Comparison of ENCODE assay signal across 9 mouse cellular contexts in genomic region chr2:170288196-170288595, GRCm38 (mm10).
DNase-seq lines count a peak whose midpoint lies in the region; ATAC-seq and TF ChIP-seq lines count a peak whose summit lies in the region.
"Had no signal": no experiment of that assay in that cellular context is flagged by ENCODE, and none has a peak within 500 bp of the region (broad histone marks: within the 10 kb centered on the region; RNA-seq: fewer than 3 reads in every experiment).

No protein-coding gene starts in this region.

- TF ChIP-seq POLR2A in heart, adult 2 months (IDR thresholded peaks at IDR 0.05; ENCODE audit: insufficient read depth, low read depth, low read length), result no peak

- H3K4me3 ChIP-seq in heart, embryonic 11.5 days (ENCODE audit: low read depth, low read length), result peak overlapping the region; percentile 43; the same call in 1 of the 2 replicates
- H3K4me3 ChIP-seq in heart, adult 2 months, result no peak overlapping the region
- H3K4me3 ChIP-seq in hindbrain, embryonic 15.5 days, result 0 out of 2 replicates have a peak overlapping the region, but pooled peaks have one; percentile 4
- peak overlapping the region; percentile 2; the same call in 1 of the 2 replicates for H3K4me3 ChIP-seq in midbrain, embryonic 16.5 days (ENCODE audit: low read depth, low read length)
- H3K4me3 ChIP-seq: myocyte had no signal

- WGBS in heart, embryonic 11.5 days (ENCODE audit: insufficient replicate concordance), result 16% methylated on average over 11 of the region's 11 CpGs
- WGBS in heart, adult 2 months, result 61% methylated on average over 11 of the region's 11 CpGs
- WGBS in hindbrain, embryonic 15.5 days, result 15% methylated on average over 10 of the region's 11 CpGs
- WGBS in midbrain, embryonic 16.5 days, result 5% methylated on average over 11 of the region's 11 CpGs

- H3K27ac ChIP-seq in heart, embryonic 11.5 days (ENCODE audit: low read depth, low read length), result no peak overlapping the region
- H3K27ac ChIP-seq in heart, adult 2 months, result no peak overlapping the region; the same call in 1 of the 2 replicates
- H3K27ac ChIP-seq in hindbrain, embryonic 15.5 days (replicated peaks), result peak overlapping the region; percentile 44
- H3K27ac ChIP-seq in midbrain, embryonic 16.5 days (ENCODE audit: low read length), result peak overlapping the region; percentile 54

- no peak for ATAC-seq in heart, embryonic 11.5 days (replicated peaks; ENCODE audit: insufficient number of reproducible peaks, low FRiP score, low TSS enrichment)
- ATAC-seq in hindbrain, embryonic 15.5 days (ENCODE audit: low FRiP score, low read depth), result no peak
- no peak for ATAC-seq in midbrain, embryonic 16.5 days

- H3K79me2 ChIP-seq in heart, adult 2 months (replicated peaks; ENCODE audit: control insufficient read depth, insufficient read depth, low read length), result no peaks in the 10 kb centered on the region

- TF ChIP-seq EP300 in heart, adult 2 months (IDR thresholded peaks at IDR 0.05; ENCODE audit: insufficient read depth, low read depth, low read length), result no peak

- peak overlapping the region; percentile 74 for H3K4me2 ChIP-seq in heart, embryonic 11.5 days
- H3K4me2 ChIP-seq in hindbrain, embryonic 15.5 days, result peak overlapping the region; percentile 65
- H3K4me2 ChIP-seq in midbrain, embryonic 16.5 days (ENCODE audit: low read length), result peak overlapping the region; percentile 84

- intact Hi-C loops in heart, adult 2 months (cut with DNase I), result loop anchor here (5.0 kb wide), 1 partner anchor 44 kb away; no protein-coding TSS in a partner anchor
- intact Hi-C loops in left cerebral cortex, postnatal 25 days (cut with DNase I), result no loop called here

- H3K9ac ChIP-seq in heart, embryonic 11.5 days (ENCODE audit: low read depth, low read length), result 0 out of 2 replicates have a peak overlapping the region, but pooled peaks have one; percentile 46
- no peak overlapping the region for H3K9ac ChIP-seq in heart, adult 2 months (ENCODE audit: low read depth, low read length)
- H3K9ac ChIP-seq in hindbrain, embryonic 15.5 days, result no peak overlapping the region
- no peak overlapping the region for H3K9ac ChIP-seq in midbrain, embryonic 16.5 days (ENCODE audit: low read depth, low read length)

- DNase-seq in heart, adult 2 months, result no peak
- DNase-seq in embryo, embryonic 10 days (ENCODE audit: low spot score), result peak; percentile 34
- DNase-seq in left cerebral cortex, postnatal 25 days (ENCODE audit: low spot score in 2 of 2), result no peak
- no peak for DNase-seq in right cerebral cortex, postnatal 10 days (ENCODE audit: low spot score in 2 of 2)
- no peak for DNase-seq in ovary, postnatal 14 days (ENCODE audit: low spot score)

- H3K9me3 ChIP-seq in heart, embryonic 11.5 days (replicated peaks; ENCODE audit: control insufficient read depth, low read length), result no peaks in the 10 kb centered on the region
- no peaks in the 10 kb centered on the region for H3K9me3 ChIP-seq in hindbrain, embryonic 15.5 days
- H3K9me3 ChIP-seq in midbrain, embryonic 16.5 days (replicated peaks; ENCODE audit: control insufficient read depth, low read length, poor library complexity, severe bottlenecking), result no peaks in the 10 kb centered on the region

- TF ChIP-seq CTCF in heart, adult 2 months (IDR thresholded peaks at IDR 0.05), result no peak

- H3K27me3 ChIP-seq in heart, embryonic 11.5 days (ENCODE audit: control insufficient read depth, insufficient read depth, low read length), result no peaks in the 10 kb centered on the region
- H3K27me3 ChIP-seq in heart, adult 2 months (ENCODE audit: control insufficient read depth, insufficient read depth, low read length), result no peaks in the 10 kb centered on the region
- 0 out of 2 replicates have a peak, but pooled peaks cover 3% of the 10 kb centered on the region for H3K27me3 ChIP-seq in hindbrain, embryonic 15.5 days
- H3K27me3 ChIP-seq in midbrain, embryonic 16.5 days (ENCODE audit: control insufficient read depth, insufficient read depth, low read depth, low read length), result no peaks in the 10 kb centered on the region

- no peaks in the 10 kb centered on the region for H3K36me3 ChIP-seq in heart, embryonic 11.5 days (ENCODE audit: control insufficient read depth, insufficient read depth, low read length)
- no peaks in the 10 kb centered on the region for H3K36me3 ChIP-seq in heart, adult 2 months (ENCODE audit: control insufficient read depth, insufficient read depth, low read length)
- H3K36me3 ChIP-seq in hindbrain, embryonic 15.5 days, result no peaks in the 10 kb centered on the region
- H3K36me3 ChIP-seq in midbrain, embryonic 16.5 days (ENCODE audit: control insufficient read depth, insufficient read depth, low read length), result no peaks in the 10 kb centered on the region

- H3K4me1 ChIP-seq in heart, embryonic 11.5 days (ENCODE audit: control insufficient read depth, insufficient read depth, low read length), result peaks cover 10% of the 10 kb centered on the region
- peaks cover 9% of the 10 kb centered on the region for H3K4me1 ChIP-seq in heart, adult 2 months (ENCODE audit: control insufficient read depth, insufficient read depth, low read length)
- H3K4me1 ChIP-seq in hindbrain, embryonic 15.5 days (replicated peaks), result peaks cover 20% of the 10 kb centered on the region
- peaks cover 18% of the 10 kb centered on the region for H3K4me1 ChIP-seq in midbrain, embryonic 16.5 days (ENCODE audit: control insufficient read depth, insufficient read depth, low read length)

Comparison
In these comparisons a context has a peak if more than half of its experiments do, and no peak if none do; other contexts are left out.
1. H3K27ac ChIP-seq: peak in hindbrain, embryonic 15.5 days (single experiment) and midbrain, embryonic 16.5 days (single experiment); none in heart, embryonic 11.5 days (single experiment) and heart, adult 2 months (single experiment).
2. Peak in every context shown above with its lines, with median percentiles within 50 percentile points of each other: H3K4me2 ChIP-seq.